Mouse (Mus musculus) neural tube, embryonic 13.5 days (tissue): ENCODE data around the gene Clec11a. TPM values are rescaled to one million over a fixed set of nuclear protein-coding genes. Genes with fewer than 3 reads are reported as not detected.

Experiments used
- polyA plus RNA-seq: library from polyadenylated mRNA; unstranded; fragments of >200 nt; fragmentation: Nextera tagmentation; extraction: Ambion mirVana; gene quantifications from 2 replicates; pipeline ENCODE4 v1.2.1, GENCODE M21; 2015

The Clec11a gene
- polyA plus RNA-seq, 1 experiment from 2014 or later: 2.8 TPM

Other genes with a start within 250 kb of the Clec11a start
- gene Klk1b21, start 204.6 kb downstream of the Clec11a start, polyA plus RNA-seq: not detected in 2 replicates
- gene Klk1b22, start 194.2 kb downstream of the Clec11a start, polyA plus RNA-seq: not detected in 2 replicates
- not detected in 2 replicates for gene Klk1b16, start 170.1 kb downstream of the Clec11a start, polyA plus RNA-seq
- gene Klk1b24, start 118.7 kb downstream of the Clec11a start, polyA plus RNA-seq: not detected in 2 replicates
- not detected in 2 replicates for gene Klk1b3, start 108.7 kb downstream of the Clec11a start, polyA plus RNA-seq
- gene Klk1b4, start 99.5 kb downstream of the Clec11a start, polyA plus RNA-seq: not detected in 2 replicates
- not detected in 2 replicates for gene Klk1b5, start 91.0 kb downstream of the Clec11a start, polyA plus RNA-seq
- gene Klk1, start 81.5 kb downstream of the Clec11a start, polyA plus RNA-seq: not detected in 2 replicates
- gene Gm36864, start 70.7 kb downstream of the Clec11a start, polyA plus RNA-seq: not detected in 2 replicates
- 1.1 and 1.3 TPM in 2 replicates for gene 1700028J19Rik, start 60.2 kb downstream of the Clec11a start, polyA plus RNA-seq
- 180 and 187 TPM in 2 replicates for gene 2410002F23Rik, start 60.2 kb downstream of the Clec11a start, polyA plus RNA-seq
- gene Acp4, start 49.5 kb downstream of the Clec11a start, polyA plus RNA-seq: not detected in 2 replicates
- not detected in 2 replicates for gene Gm15517, start 45.5 kb downstream of the Clec11a start, polyA plus RNA-seq
- 26.5 and 27.7 TPM in 2 replicates for gene Shank1, start 3.4 kb upstream of the Clec11a start, polyA plus RNA-seq
- 24.9 and 28.4 TPM in 2 replicates for gene Syt3, start 77.2 kb upstream of the Clec11a start, polyA plus RNA-seq
- gene 1700008O03Rik, start 78.9 kb upstream of the Clec11a start, polyA plus RNA-seq: 1.0 and 1.5 TPM in 2 replicates
- gene Lrrc4b, start 122.1 kb upstream of the Clec11a start, polyA plus RNA-seq: 11.3 and 13.3 TPM in 2 replicates
- gene Aspdh, start 158.5 kb upstream of the Clec11a start, polyA plus RNA-seq: 1.6 and 2.9 TPM in 2 replicates
- gene Josd2, start 161.1 kb upstream of the Clec11a start, polyA plus RNA-seq: 49.9 and 54.3 TPM in 2 replicates
- gene Emc10, start 189.6 kb upstream of the Clec11a start, polyA plus RNA-seq: 139 TPM in 2 replicates
- gene Fam71e1, start 189.7 kb upstream of the Clec11a start, polyA plus RNA-seq: 23.0 and 29.8 TPM in 2 replicates
- gene Mybpc2, start 217.8 kb upstream of the Clec11a start, polyA plus RNA-seq: 0.08 and 0.22 TPM in 2 replicates
- 0.13 TPM in 1 of 2 replicates, not detected in the other for gene Spib, start 225.2 kb upstream of the Clec11a start, polyA plus RNA-seq
- 22.5 and 22.7 TPM in 2 replicates for gene Pold1, start 241.9 kb upstream of the Clec11a start, polyA plus RNA-seq
- 60.1 and 65.2 TPM in 2 replicates for gene Nr1h2, start 247.0 kb upstream of the Clec11a start, polyA plus RNA-seq